Mouse (Mus musculus): ENCODE results near the gene Tcf15.

- TF ChIP-seq CTCF (IDR thresholded peaks at IDR 0.05; ENCODE audit: control insufficient read depth, insufficient read depth, insufficient replicate concordance, low read depth, low read length) (no peak), POLR2A (IDR thresholded peaks at IDR 0.05; ENCODE audit: control insufficient read depth, low read depth, low read length) (no peak)
These were observed 34.7 kb upstream of the Tcf15 start for GRCm38 (mm10) chr2:152108702-152109101.
